Mouse (Mus musculus) limb, embryonic 14.5 days (tissue): ENCODE results near the gene Taar6. TPM values are rescaled to one million over a fixed set of nuclear protein-coding genes. Genes with fewer than 3 reads are reported as not detected.

Experiments
- ATAC-seq: fragments of 200-750 bp; cut with Nextera tagmentation; 2 replicates; pipeline ENCODE4 v1.8.0; 2017; ENCODE audit warnings: low read depth, moderate number of reproducible peaks, moderate TSS enrichment; ENCODE audit not compliant: low FRiP score
- DNase-seq: peaks from one replicate; pipeline ENCODE4 v3.0.0-alpha.2; 2015; ENCODE audit warnings: low spot score
- H3K27ac ChIP-seq: fragments of 300-500 bp; sonication (generic); replicated peaks from 2 replicates; pipeline ENCODE4 v1.5.1; 2014; ENCODE audit warnings: low read depth, mild to moderate bottlenecking, low read length, moderate library complexity, mixed read lengths
- H3K27me3 ChIP-seq: fragments of 300-500 bp; sonication (generic); 2 replicates; pipeline ENCODE4 v1.6.1; 2014; ENCODE audit warnings: low read length, mixed read lengths; ENCODE audit not compliant: control insufficient read depth, insufficient read depth
- H3K36me3 ChIP-seq: fragments of 300-500 bp; sonication (generic); 2 replicates; pipeline ENCODE4 v1.6.1; 2014; ENCODE audit warnings: mild to moderate bottlenecking, low read length, moderate library complexity, mixed read lengths; ENCODE audit not compliant: control insufficient read depth, insufficient read depth
- H3K4me1 ChIP-seq: fragments of 300-500 bp; sonication (generic); 2 replicates; pipeline ENCODE4 v1.6.1; 2014; ENCODE audit warnings: antibody characterized with exemption, low read length, mixed read lengths; ENCODE audit not compliant: control insufficient read depth, insufficient read depth
- H3K4me2 ChIP-seq: fragments of 300-500 bp; sonication (generic); replicated peaks from 2 replicates; pipeline ENCODE4 v1.6.1; 2014; ENCODE audit warnings: low read depth, mild to moderate bottlenecking, low read length, moderate library complexity; ENCODE audit not compliant: severe bottlenecking
- H3K4me3 ChIP-seq: fragments of 300-500 bp; sonication (generic); replicated peaks from 2 replicates; pipeline ENCODE4 v1.5.1; 2014; ENCODE audit warnings: low read length
- H3K9ac ChIP-seq: fragments of 300-500 bp; sonication (generic); 2 replicates; pipeline ENCODE4 v1.6.1; 2014; ENCODE audit warnings: mild to moderate bottlenecking, low read depth, low read length, moderate library complexity; ENCODE audit not compliant: severe bottlenecking
- H3K9me3 ChIP-seq: fragments of 300-500 bp; sonication (generic); 2 replicates; pipeline ENCODE4 v1.6.1; 2016; ENCODE audit warnings: low read length; ENCODE audit not compliant: control insufficient read depth
- POLR2A ChIP-seq: fragments of 200-500 bp; IDR thresholded peaks from 2 replicates; pipeline ENCODE4 v1.8.0; 2012; ENCODE audit warnings: inconsistent platforms, mild to moderate bottlenecking, moderate library complexity, borderline replicate concordance; ENCODE audit not compliant: insufficient read depth, insufficient read length; ENCODE audit errors: extremely low read depth
- WGBS: fragments of 180-500 bp; shearing (Covaris S2); extraction: QIAGEN DNeasy Blood & Tissue Kit; methylation state at CpG from one replicate; pipeline ENCODE4 v1.1.7; 2014; 5-methylcytosine and 5-hydroxymethylcytosine counted together
- polyA plus RNA-seq, 2 experiments: library from polyadenylated mRNA; depleted of rRNA in 1 of 2; stranded (reverse) in 1 of 2; unstranded in 1 of 2; fragments of >200 nt; fragmentation: Nextera tagmentation in 1 of 2; extraction: Ambion mirVana in 1 of 2; gene quantifications; 2 replicates each; pipeline versions ENCODE4 v1.2.1 to v1.2.3; 2012 to 2014

Taar6 gene
- polyA plus RNA-seq (2012; rRNA removed), result not detected in 2 replicates
- not detected in 2 replicates for polyA plus RNA-seq (2014; fragmentation: Nextera tagmentation; extraction: Ambion mirVana)

GRCm38 (mm10) chr10:23985546-23985945 is at the start of gene Taar6:
Taar6 (minus strand) TSS chr10:23985646.
- Histone ChIP-seq H3K27me3 (no peaks in the 10 kb centered on the region), H3K27ac (no peak within 1 kb of the TSS), H3K4me3 (no peak within 1 kb of the TSS), H3K9me3 (no peaks in the 10 kb centered on the region), H3K4me1 (no peaks in the 10 kb centered on the region), H3K9ac (no peak within 1 kb of the TSS), H3K4me2 (no peak within 1 kb of the TSS), H3K36me3 (no peaks in the 10 kb centered on the region)
- WGBS, result 81% methylated on average over 8 of the region's 8 CpGs
- TF ChIP-seq POLR2A, result no peak
- no peak for ATAC-seq
- DNase-seq, result no peak

- Histone ChIP-seq H3K9me3 (no peaks in the 10 kb centered on the region), H3K4me1 (no peaks in the 10 kb centered on the region), H3K4me2 (no peak overlapping the region), H3K4me3 (no peak overlapping the region), H3K27me3 (no peaks in the 10 kb centered on the region), H3K27ac (no peak overlapping the region), H3K9ac (no peak overlapping the region), H3K36me3 (no peaks in the 10 kb centered on the region)
- TF ChIP-seq POLR2A, result no peak
- no peak for ATAC-seq
- no peak for DNase-seq
Observed at GRCm38 (mm10) chr10:24031347-24031746, 45.9 kb upstream of the Taar6 start.

GRCm38 (mm10) chr10:24026922-24027321 is 41.5 kb upstream of the Taar6 start, which contains the start of gene Taar7d:
Taar7d (plus strand) TSS chr10:24027222.
- no peak within 1 kb of the TSS for H3K4me3 ChIP-seq
- H3K27me3 ChIP-seq, result no peaks in the 10 kb centered on the region
- H3K27ac ChIP-seq, result no peak within 1 kb of the TSS
- no peak within 1 kb of the TSS for H3K9ac ChIP-seq
- ATAC-seq, result no peak
- no peaks in the 10 kb centered on the region for H3K4me1 ChIP-seq
- H3K9me3 ChIP-seq, result no peaks in the 10 kb centered on the region
- no peak within 1 kb of the TSS for H3K4me2 ChIP-seq
- no peak for TF ChIP-seq POLR2A
- no peaks in the 10 kb centered on the region for H3K36me3 ChIP-seq
- DNase-seq, result no peak

GRCm38 (mm10) chr10:24008143-24008542 is 22.7 kb upstream of the Taar6 start:
- H3K4me1 ChIP-seq, result no peaks in the 10 kb centered on the region
- H3K9me3 ChIP-seq, result no peaks in the 10 kb centered on the region
- no peak for TF ChIP-seq POLR2A
- no peak overlapping the region for H3K4me2 ChIP-seq
- no peak overlapping the region for H3K9ac ChIP-seq
- H3K27ac ChIP-seq, result no peak overlapping the region
- H3K27me3 ChIP-seq, result no peaks in the 10 kb centered on the region
- H3K4me3 ChIP-seq, result no peak overlapping the region
- no peaks in the 10 kb centered on the region for H3K36me3 ChIP-seq
- DNase-seq (no peak), ATAC-seq (no peak)
- 79% methylated on average over 1 of the region's 1 CpGs for WGBS

GRCm38 (mm10) chr10:24007034-24007433 is 21.6 kb upstream of the Taar6 start:
- Histone ChIP-seq H3K9me3 (no peaks in the 10 kb centered on the region), H3K4me2 (no peak overlapping the region), H3K27me3 (no peaks in the 10 kb centered on the region), H3K36me3 (no peaks in the 10 kb centered on the region), H3K9ac (no peak overlapping the region), H3K4me1 (no peaks in the 10 kb centered on the region), H3K27ac (no peak overlapping the region), H3K4me3 (no peak overlapping the region)
- WGBS, result 75% methylated on average over 2 of the region's 2 CpGs
- TF ChIP-seq POLR2A, result no peak
- DNase-seq, result no peak
- no peak for ATAC-seq

- no peaks in the 10 kb centered on the region for H3K27me3 ChIP-seq
- no peak overlapping the region for H3K27ac ChIP-seq
- no peak overlapping the region for H3K4me3 ChIP-seq
- 76% methylated on average over 1 of the region's 1 CpGs for WGBS
- no peak for DNase-seq
- no peaks in the 10 kb centered on the region for H3K4me1 ChIP-seq
- no peak overlapping the region for H3K9ac ChIP-seq
- no peak for ATAC-seq
- no peak overlapping the region for H3K4me2 ChIP-seq
- no peaks in the 10 kb centered on the region for H3K36me3 ChIP-seq
- TF ChIP-seq POLR2A, result no peak
- no peaks in the 10 kb centered on the region for H3K9me3 ChIP-seq
Observed at GRCm38 (mm10) chr10:24006442-24006841, 21.0 kb upstream of the Taar6 start.
